Mouse (Mus musculus) E14TG2a.4 (cell line): ENCODE measurements around the gene Vkorc1l1.

Experiments used
- CTCF ChIP-seq: conservative IDR thresholded peaks from 2 replicates; pipeline ENCODE4 v1.5.1; 2014; ENCODE audit warnings: low read length
- NANOG ChIP-seq: IDR thresholded peaks from 2 replicates; pipeline ENCODE4 v1.6.1; 2014; ENCODE audit warnings: borderline replicate concordance, low read length, mixed read lengths
- POU5F1 ChIP-seq: IDR thresholded peaks from 2 replicates; pipeline ENCODE4 v1.6.1; 2014; ENCODE audit warnings: low read length, borderline replicate concordance

DNA sequence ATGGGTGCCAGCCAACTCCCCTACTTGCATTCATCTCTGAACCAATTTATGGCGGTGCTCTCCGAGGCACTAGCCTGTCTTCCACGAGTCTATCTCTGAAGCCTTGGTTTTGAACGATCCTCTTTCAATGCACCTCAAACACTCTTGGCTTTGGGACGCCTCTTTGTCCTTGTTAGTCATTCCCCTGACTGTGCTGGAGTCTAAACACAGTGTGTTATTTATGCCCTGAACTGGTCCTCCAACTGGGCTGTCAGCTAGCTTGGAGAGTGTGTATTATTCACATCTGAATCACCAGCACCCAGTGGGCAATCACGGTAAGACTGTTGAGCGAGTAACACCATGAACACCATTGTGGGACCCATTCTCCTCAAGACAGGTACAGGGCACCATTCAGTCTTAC is 85.9 kb downstream of the Vkorc1l1 start:
- no peak for TF ChIP-seq CTCF
- no peak for TF ChIP-seq NANOG
- TF ChIP-seq POU5F1, result no peak
